Mouse (Mus musculus) left cerebral cortex, adult 18-20 months (tissue): ENCODE measurements at regions not wholly inside any gene's neighbourhood (a gene's known extent, or its start where the extent isn't known, plus 50 kb on each side); places are given as distances from the start of the nearest gene placed in this dataset.

Experiments
- DNase-seq, 2 experiments: peaks; one replicate each; pipeline ENCODE4 v3.0.0; 2021 to 2022; ENCODE audit warnings: low spot score in 2 of 2, mixed read lengths in 1 of 2

GRCm38 (mm10) chr2:61361394-61361793 is 217.0 kb upstream of the Tank start:
- no peak for DNase-seq

- DNase-seq, result no peak
Measured at GRCm38 (mm10) chr2:61354104-61354503, 224.3 kb upstream of the Tank start.

GRCm38 (mm10) chr2:61347451-61347850 is 230.9 kb upstream of the Tank start:
- no peak for DNase-seq

- no peak for DNase-seq
Measured at GRCm38 (mm10) chr2:61346012-61346760, 232.2 kb upstream of the Tank start.

GRCm38 (mm10) chr2:61345311-61345710 is 233.1 kb upstream of the Tank start:
- DNase-seq, result no peak

GRCm38 (mm10) chr2:61344556-61345131 is 233.7 kb upstream of the Tank start:
- peak; percentile 34 to 60 for DNase-seq

GRCm38 (mm10) chr2:61341254-61341653 is 237.1 kb upstream of the Tank start:
- DNase-seq, result no peak

GRCm38 (mm10) chr2:61319226-61319625 is 259.2 kb upstream of the Tank start:
- DNase-seq, result no peak

GRCm38 (mm10) chr2:61310405-61310804 is 268.0 kb upstream of the Tank start:
- no peak for DNase-seq

- DNase-seq, result no peak
Measured at GRCm38 (mm10) chr2:61309219-61309618, 269.2 kb upstream of the Tank start.

- DNase-seq, result no peak
Measured at GRCm38 (mm10) chr2:61297135-61297534, 281.2 kb upstream of the Tank start.

- DNase-seq, result no peak
Measured at GRCm38 (mm10) chr2:61296606-61297005, 281.8 kb upstream of the Tank start.

- no peak for DNase-seq
Measured at GRCm38 (mm10) chr2:61295261-61295964, 283.0 kb upstream of the Tank start.

- DNase-seq, result no peak
Measured at GRCm38 (mm10) chr2:61288246-61288645, 290.1 kb upstream of the Tank start.

- DNase-seq, result no peak
Measured at GRCm38 (mm10) chr2:61284706-61285105, 293.7 kb upstream of the Tank start.

- no peak for DNase-seq
Measured at GRCm38 (mm10) chr2:61283829-61284601, 294.4 kb upstream of the Tank start.

GRCm38 (mm10) chr2:61272721-61273120 is 305.7 kb upstream of the Tank start:
- peak in 1 of 2 experiments; percentile 26 for DNase-seq

GRCm38 (mm10) chr2:61267706-61268105 is 304.7 kb upstream of the Rbms1 start:
- DNase-seq, result no peak

- no peak for DNase-seq
Measured at GRCm38 (mm10) chr2:61250068-61250800, 287.2 kb upstream of the Rbms1 start.

- no peak for DNase-seq
Measured at GRCm38 (mm10) chr2:61247956-61248355, 285.0 kb upstream of the Rbms1 start.

- DNase-seq, result no peak
Measured at GRCm38 (mm10) chr2:61247336-61247735, 284.3 kb upstream of the Rbms1 start.
